Mouse (Mus musculus): ENCODE measurements around the gene Atoh7. TPM values are rescaled to one million over a fixed set of nuclear protein-coding genes. Genes with fewer than 3 reads are reported as not detected.

Atoh7 gene
- total RNA-seq, 2 experiments from 2014 or later, result not detected

DNA sequence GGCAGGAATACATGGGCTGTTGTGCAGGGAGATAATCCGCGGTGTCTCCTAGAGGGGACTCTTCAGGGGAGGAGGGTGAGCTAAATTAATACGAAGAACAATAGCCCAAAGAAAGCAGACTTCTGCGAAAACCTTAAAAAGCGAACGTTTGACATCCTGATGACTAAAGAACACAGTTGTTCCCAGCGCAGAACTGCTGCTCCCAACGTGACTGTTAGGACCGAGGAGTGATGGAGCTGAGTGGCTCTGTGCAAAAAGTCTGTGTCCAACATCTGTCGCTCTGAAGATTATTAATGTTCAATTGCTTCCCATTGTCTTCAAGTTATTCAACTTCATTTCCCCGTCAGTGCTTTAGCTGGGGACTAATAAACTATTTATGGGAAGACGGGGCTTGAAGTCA is 1.3 kb upstream of the Atoh7 start:
- DNase-seq, result no peak

DNA sequence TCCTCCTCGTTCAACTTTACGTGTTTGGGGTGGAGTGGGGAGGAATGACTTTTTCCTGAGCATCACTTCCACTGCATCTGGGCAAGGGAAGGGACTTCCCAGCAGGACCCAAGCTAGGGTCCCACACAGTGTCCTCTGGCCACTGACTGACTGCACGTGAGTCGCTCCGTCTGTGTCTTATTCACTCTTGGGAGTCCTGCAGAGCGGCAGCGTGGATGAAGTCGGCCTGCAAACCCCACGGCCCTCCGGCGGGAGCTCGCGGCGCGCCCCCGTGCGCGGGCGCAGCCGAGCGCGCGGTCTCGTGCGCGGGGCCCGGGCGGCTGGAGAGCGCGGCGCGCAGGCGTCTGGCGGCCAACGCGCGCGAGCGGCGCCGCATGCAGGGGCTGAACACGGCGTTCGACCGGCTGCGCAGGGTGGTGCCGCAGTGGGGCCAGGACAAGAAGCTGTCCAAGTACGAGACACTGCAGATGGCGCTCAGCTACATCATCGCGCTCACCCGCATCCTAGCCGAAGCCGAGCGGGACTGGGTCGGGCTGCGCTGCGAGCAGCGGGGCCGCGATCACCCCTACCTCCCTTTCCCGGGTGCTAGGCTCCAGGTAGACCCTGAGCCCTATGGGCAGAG is 601 bp downstream of the Atoh7 start:
- DNase-seq, result peak; percentile 51

DNA sequence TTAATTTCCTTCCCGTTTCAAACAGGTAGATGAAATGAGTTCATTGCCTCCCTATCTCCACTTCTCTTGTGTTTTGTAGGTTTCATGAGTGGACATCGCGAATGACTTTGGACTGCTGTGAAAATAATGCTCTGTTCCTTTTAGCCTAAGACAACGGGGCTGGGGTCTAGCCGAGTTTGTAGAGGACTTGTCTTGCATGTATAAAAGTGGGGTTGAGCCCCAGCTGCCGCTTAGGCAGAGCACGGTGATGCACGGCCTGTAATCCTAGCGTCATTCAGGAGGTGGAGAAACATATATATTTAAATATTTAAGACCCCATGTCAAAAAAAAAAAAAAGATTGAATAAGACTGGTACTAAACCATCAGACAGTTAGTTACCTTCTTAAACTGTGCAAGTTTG is 1.2 kb downstream of the Atoh7 start:
- no peak for DNase-seq

DNA sequence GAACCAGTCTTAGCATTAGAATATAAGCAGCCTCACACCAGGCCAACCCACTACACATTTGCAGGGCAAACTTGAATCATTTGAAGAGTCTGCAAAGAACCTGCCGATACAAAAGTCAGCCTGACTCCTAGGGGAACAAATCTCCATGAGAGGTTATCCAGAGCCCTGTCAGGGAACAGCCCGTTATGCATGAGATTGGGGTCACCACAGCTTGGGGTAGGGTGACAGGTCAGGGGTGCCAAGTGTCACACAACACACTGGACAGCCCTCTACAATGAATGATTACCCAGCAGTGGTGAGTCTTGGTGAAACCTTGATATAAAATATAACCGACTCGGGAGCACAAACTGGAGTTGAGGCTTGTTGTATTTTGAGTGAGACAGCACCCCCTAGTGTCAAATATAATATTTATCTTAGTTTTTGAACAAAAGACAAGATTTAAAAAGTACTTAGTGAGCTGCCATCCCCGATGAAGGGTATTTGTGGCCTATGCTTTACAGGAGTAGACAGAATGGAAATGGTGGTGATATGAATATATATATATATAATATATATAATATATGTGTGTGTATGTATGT is 13.7 kb downstream of the Atoh7 start:
- DNase-seq, result peak; percentile 4

DNA sequence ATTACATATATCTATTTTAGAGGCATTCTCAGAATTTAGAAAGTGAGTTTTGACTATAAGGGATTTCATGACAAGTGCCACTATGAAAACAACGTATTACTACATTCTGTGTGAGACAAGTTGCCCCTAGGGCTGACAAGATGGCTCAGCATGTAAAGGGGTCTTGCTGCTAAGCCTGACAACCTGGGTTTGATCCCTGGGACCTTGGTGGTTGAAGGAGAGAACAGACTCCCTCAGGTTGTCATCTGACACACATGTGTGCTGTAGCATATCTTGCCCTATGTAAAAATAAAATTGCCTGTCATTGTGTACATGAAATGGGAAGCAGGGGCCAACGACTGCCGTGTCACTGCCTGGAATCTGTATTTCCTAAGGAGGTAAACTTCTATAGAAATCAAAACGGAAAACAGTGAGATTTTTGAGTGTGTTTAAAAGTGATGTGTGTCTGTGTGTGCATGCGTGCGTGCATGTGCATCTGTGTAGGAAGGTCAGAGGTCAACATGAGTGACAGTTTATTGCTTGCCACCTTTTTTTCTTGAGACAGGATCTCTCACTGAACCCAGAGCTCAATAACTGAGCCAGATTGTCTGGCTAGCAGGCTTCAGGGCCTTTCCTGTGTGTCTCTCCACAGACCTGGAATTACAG is 14.4 kb downstream of the Atoh7 start:
- DNase-seq, result no peak

DNA sequence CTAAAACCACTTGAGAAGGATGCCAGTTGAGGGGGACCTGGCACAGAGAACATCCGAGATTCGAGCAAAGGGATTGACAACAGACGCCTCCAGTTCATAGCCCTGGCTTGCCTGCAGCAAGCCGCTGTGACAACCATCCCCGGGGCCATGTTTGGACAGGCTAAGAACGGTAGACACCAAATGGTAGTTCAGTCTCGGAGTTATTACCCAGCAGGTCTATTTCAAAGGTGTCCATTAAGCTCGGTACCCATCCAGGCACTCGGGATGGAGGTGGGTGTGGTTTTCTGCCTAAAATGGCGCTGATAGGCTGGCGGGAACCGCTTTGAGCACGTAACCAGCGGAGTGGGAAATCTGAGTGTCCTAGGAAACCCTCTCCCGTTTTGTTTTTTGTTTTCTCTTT is 16.4 kb downstream of the Atoh7 start:
- DNase-seq, result peak; percentile 4

DNA sequence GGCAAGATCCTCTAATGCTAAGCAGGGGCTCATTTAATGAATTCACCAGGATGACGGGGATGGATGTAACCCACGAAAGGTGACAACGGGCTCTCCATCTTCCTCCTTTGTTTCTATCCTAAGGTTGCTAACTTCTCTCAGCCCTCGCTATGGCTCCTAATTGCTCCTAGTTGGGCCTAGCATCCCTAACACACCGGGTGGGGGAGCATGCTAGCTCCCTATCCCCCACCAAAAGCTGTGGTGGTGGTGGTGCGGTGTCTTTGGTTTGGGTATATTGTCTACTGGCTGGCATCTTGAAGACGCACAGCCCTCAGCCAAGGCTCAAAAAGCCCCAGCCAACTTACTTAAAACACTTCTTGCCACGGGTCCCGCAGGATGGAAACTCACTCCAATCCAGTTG is 16.9 kb downstream of the Atoh7 start:
- DNase-seq, result no peak

DNA sequence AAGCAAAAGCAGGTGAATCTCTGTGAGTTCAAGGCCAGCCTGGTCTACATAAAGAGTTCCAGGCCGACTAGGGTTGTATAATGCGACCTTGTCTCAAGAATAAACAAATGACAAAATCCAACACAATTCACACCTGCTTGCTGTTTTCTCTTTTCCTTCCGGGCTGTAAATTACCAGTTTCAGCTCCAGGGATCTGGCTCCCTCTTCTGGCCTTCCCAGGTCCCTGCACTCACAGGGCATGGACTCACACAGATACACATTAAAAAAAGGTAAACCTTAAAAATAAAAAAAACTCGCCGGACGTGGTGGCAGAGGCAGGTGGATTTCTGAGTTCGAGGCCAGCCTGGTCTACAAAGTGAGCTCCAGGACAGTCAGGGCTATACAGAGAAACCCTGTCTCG is 18.1 kb downstream of the Atoh7 start:
- DNase-seq, result no peak

DNA sequence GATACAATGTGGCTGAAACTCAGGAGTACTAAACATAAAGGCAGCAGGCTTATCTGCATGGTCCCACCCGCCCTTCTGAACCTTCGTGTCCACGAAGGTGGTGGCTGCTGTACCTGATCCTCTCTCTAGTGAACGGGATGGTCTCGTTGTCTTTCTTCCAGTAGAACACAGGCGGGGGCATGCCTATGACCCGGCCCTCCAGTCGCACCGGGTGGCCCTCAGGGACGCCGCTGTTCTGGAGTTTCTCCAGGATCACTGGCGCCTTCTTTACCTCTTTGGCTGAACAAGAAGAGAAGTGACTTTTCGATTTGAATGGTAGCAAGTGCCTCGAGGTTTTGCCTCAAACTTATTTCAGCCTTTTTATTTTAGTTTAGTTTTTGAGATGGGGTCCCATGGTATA is 20.5 kb downstream of the Atoh7 start:
- no peak for DNase-seq

DNA sequence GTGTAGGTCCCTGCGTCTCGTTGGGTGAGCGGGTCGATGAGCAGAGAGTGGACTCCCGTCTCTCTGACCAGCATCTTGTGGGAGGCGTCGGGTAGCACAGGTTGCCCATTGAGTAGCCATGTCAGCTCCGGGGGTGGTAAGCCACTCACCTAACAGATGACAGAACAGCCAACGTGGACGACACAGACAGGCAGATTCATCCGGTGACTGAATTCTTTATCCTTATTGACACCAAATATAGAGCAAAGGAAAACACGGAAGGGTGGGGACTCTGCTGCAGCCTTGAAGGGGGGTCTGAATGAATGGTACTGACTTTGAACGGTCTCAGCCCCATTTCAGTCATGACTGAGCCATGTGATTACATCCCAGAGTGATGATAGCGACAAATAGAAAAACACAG is 22.5 kb downstream of the Atoh7 start:
- DNase-seq, result no peak

DNA sequence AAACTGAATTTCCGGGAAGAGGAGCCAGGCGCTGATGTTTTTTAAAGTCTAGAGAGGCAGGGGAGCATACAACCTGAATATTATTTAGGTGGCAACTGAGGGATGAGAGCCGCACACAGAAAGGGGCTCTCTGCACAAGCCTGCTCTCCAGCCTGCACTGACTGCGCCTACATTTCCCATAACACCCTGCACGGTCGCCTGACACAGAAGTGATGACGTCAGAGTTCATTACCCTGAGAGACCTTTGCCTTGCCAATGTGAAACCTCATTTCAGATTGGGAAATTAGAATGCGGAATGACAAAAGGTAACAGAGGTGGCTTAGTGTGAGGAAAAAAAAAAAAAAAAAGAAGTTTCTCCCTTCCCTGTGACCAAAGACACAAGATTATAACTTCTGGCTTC is 23.1 kb downstream of the Atoh7 start:
- DNase-seq, result no peak

DNA sequence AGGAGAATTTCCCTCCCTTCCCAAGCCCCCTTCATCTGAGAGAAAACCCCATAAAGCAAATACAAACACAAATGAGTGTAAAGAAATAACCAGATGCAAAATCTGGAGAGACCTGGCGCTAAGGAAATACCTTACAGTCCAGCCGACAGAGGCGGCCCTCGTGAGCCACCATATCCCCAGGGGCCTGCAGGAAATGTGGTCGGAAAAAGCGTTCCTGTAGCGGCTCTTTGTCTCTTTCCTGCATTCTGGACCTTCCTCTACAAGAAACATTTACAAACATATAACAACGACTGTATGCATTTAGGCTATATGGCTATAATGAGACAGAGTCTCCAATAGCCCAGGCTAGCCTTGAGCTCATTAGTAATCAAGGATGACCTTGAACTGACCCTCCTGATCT is 23.7 kb downstream of the Atoh7 start:
- DNase-seq, result no peak

DNA sequence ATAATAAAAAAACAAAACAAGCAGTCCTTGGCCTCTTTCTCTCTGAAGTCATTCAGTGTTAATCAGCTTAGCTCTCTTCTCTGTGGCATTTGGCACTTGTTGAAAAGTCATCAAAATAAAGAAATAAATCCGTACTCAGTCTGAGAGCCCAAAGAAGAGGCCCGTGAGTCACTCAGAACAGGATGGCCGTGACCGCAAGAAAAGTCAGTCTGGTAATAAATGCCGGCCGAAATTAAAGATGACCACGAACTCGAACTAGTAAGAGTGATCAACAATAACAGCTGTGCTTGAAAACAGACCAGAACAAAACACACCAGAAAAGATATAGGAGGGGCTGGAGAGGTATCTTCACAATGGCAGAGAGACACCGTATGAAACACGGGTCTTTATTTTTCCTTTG is 24.6 kb downstream of the Atoh7 start:
- no peak for DNase-seq

DNA sequence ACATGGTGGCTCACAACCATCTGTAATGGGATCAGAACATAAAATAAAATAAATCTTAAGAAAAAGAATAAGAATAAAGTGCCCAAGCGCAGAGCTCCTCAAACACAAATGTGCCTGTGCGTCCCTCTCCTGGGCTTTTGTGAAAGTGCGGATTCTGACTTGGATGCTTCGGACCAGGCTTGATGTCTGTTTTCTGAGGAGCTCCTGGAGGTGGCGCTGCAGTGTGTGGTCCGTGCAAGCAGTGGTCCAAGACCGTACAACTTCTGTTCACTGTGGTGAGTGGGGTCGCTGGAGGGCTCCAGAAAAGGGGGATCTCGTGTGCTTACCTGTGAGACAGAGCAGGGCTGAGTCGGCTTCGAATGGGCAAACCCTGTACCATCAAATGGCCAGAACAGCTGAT is 25.9 kb downstream of the Atoh7 start:
- no peak for DNase-seq

DNA sequence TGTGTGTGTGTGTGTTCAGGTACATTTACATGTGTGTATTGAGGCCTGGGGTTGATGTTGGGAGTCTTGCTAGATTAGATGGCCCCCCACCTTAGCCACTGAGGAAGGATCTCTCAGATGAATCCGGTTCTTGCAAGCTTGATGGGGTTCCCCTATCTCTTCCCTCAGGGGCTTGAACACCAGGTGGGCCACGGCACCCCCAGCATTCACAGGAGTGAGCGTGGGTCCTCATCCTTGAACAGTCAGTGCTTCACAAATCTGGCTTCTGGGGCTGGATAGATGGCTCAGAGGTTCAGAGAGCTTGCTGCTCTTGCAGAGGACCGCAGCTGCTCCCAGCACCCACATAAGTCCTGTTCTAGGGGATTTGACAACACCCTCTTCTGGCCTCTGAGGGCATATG is 26.7 kb downstream of the Atoh7 start:
- no peak for DNase-seq

DNA sequence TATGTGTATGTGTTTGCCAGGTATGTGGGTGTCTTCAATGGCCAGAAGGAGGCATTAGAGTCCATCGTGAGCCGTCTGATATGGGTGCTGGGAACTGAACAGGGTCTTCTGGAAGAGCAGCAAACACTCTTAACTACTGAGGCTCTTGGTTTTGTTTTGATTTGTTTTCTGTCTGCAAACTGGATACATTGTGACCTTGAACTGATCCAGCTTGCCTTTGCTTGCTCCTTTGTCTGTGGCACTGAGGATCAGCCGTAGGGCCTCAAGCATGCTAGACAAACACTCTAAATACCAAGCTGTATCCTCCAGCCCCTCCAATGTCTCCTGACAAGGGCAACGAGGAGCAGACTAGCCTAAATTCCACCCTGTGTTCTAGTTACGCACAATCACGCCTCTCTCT is 27.7 kb downstream of the Atoh7 start:
- no peak for DNase-seq

DNA sequence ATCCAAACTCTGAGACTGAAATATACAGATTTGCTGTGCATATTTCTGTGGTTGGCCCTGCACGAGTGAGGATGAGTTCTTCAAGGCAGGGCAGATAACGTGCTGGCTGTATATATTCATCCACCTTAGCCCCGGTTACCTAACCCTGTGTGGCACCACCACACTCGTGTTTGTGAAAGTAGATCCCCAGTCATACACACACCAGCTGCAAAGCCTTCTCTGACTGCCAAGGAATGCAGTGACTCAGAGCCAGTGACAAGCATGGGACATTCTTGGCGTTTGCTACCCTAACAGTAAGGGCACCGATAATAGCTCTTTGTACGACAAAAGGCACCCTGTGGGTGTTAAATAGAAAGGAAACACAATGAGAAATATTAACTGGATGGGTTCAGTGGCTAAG is 28.8 kb downstream of the Atoh7 start:
- DNase-seq, result peak; percentile 69

DNA sequence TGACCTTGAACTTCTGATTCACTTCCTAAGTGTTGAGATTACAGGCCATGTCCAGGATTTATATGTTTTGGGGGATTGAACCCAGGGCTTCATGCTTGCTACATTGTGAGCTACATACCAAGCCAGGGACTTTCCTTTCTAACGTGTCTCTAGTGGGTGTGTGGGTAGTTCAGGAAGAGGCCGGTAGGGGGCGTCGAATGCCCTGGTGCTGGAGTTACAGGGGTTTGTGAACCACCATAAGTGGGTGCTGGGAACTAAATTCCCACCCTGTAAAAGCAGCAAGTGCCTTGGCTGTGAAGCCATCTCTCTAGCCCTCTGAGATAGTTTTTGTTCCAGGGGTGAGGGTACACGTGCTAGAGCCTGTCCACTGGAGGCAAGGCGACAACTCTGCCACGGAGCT is 31.0 kb downstream of the Atoh7 start:
- no peak for DNase-seq

DNA sequence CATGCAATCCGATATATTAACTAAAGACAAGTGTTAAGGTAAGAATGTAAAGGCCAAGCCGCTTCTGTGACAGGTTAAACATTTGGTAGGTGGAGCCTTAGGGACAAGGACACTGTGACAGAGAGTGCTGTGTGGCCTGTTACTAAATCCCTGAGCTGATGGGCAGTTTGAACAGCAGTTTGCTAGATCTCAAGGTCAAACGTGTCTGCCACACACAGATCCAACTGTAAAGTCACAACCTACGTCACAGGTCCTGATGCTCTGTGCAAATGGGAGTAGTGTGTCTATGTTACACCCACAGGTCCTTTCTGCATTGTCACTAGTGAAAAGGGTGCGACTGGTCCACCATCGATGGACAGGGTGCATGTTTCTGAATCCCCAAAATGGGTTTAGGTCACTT is 32.9 kb downstream of the Atoh7 start:
- DNase-seq, result no peak

DNA sequence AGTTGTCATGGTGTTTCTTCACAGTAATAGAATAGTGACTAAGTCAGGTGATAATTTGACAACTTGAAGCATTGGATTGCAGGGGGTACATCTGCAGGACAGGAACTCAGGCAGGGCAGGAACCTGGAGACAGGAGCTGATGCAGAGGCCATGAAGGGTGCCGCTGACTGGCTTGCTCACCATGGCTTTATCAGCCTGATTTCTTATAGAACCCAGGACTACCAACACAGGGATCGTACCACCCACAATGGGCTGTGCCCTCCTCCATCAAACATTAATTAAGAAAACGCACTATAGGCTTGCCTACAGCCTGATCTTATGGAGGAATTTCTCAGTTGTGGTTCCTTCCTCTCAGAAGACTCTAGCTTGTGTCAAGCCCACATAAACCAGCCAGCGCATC is 33.9 kb downstream of the Atoh7 start:
- no peak for DNase-seq

DNA sequence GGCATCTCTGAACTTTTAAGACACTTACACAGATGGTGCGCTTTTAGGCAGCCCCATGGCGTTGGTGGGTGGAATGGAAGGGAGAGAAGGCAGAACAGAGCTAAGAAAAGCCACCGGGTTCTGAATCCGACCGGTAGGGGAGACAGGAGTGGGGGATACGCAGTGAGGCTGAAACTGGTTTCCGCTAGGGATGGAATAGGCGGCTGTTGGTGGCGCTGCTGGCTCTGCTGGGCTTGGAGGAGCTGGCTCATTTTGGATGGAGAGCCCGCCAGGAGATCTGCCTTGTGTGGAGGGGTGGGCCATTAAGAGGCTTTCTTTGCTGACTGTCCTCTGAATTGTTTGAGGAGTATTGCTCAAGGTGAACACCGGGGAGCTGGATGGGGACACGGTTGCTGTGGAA is 36.2 kb downstream of the Atoh7 start:
- DNase-seq, result no peak

DNA sequence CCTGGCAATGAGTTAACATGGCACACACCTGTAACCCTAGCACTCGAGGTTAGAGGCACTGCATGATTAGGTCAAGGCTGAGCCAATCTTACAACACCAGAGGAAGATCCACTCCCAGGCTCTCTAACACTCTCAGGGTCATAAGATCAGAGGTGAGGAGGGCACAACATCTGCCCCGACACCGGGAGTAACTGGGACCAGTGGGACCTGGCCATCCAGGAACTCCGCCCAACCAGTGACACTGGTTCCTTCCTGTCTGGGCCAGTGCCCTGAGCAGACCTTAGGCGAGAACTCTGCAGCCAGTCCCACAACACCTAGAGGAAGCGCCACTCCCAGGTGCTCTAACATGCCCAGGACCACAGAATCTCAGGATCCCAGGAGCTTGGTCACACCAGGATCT is 37.0 kb downstream of the Atoh7 start:
- DNase-seq, result no peak

DNA sequence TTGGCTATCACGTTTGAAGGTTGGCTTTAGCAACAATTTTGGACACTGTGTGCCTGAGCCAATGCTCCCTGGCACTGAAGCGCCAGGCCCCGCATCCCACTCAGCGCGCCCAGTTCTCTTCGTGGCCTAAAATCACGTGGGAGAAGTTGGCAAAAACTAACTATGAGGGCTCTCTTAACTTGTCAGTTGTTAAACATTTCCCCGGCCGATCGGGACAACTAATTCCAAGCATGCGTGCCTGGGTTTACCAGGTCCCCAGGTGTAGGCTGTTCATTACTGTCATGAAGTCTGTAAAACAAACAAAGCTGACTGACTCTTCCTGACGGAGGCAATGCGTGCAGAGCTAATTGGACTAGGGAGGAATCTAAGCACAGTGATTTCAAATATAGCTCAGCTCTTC is 43.2 kb downstream of the Atoh7 start:
- no peak for DNase-seq

Measured in gastrocnemius, postnatal 25 days (tissue).